Mouse (Mus musculus) C2C12 (cell line): ENCODE measurements around the gene Ercc6. TPM values are rescaled to one million over a fixed set of nuclear protein-coding genes. Genes with fewer than 3 reads are reported as not detected.

ENCODE experiments used
- H3K27me3 ChIP-seq: one replicate; pipeline ENCODE4 v1.6.1; 2011; ENCODE audit not compliant: control insufficient read depth, insufficient read depth, insufficient read length
- H3K36me3 ChIP-seq: one replicate; pipeline ENCODE4 v1.6.1; 2011; ENCODE audit not compliant: control insufficient read depth, insufficient read depth
- H3K4me3 ChIP-seq: one replicate; pipeline ENCODE4 v1.5.1; 2011; ENCODE audit warnings: mild to moderate bottlenecking, control low read depth; ENCODE audit not compliant: poor library complexity, insufficient read depth, severe bottlenecking
- H3K79me2 ChIP-seq: one replicate; pipeline ENCODE4 v1.6.1; 2011; ENCODE audit not compliant: control insufficient read depth, insufficient read depth
- H3K79me3 ChIP-seq: one replicate; pipeline ENCODE4 v1.6.1; 2011; ENCODE audit warnings: low read depth, control low read depth
- H3ac ChIP-seq: one replicate; pipeline ENCODE3; 2011; ENCODE audit warnings: low read depth; ENCODE audit not compliant: control insufficient read depth, insufficient read length
- CEBPB ChIP-seq: IDR thresholded peaks from one replicate; pipeline ENCODE4 v1.6.1; 2011; ENCODE audit warnings: low read depth, mild to moderate bottlenecking, control low read depth, moderate library complexity
- CTCF ChIP-seq: IDR thresholded peaks from one replicate; pipeline ENCODE4 v1.5.1; 2011; ENCODE audit not compliant: control insufficient read depth, insufficient read depth, insufficient read length
- FOSL1 ChIP-seq: IDR thresholded peaks from one replicate; pipeline ENCODE4 v1.8.0; 2011; ENCODE audit warnings: mild to moderate bottlenecking, low read length; ENCODE audit not compliant: poor library complexity, insufficient read depth, severe bottlenecking
- MAX ChIP-seq: IDR thresholded peaks from one replicate; pipeline ENCODE4 v1.6.1; 2011; ENCODE audit warnings: mild to moderate bottlenecking, control low read depth
- MYOD1 ChIP-seq: IDR thresholded peaks from one replicate; pipeline ENCODE4 v1.6.1; 2011; ENCODE audit warnings: low read depth; ENCODE audit not compliant: control insufficient read depth, insufficient read length
- MYOG ChIP-seq: IDR thresholded peaks from one replicate; pipeline ENCODE4 v1.6.1; 2011; ENCODE audit not compliant: control insufficient read depth, insufficient read length; ENCODE audit errors: extremely low read depth
- USF1 ChIP-seq: IDR thresholded peaks from one replicate; pipeline ENCODE4 v1.6.1; 2011; ENCODE audit warnings: low read depth, mild to moderate bottlenecking, control low read depth, moderate library complexity
- polyA plus RNA-seq: library from polyadenylated mRNA; unstranded; fragments of >200 nt; fragmentation: generic; extraction: Trizol; gene quantifications from one replicate; pipeline ENCODE4 v1.2.1, GENCODE M21; 2012; ENCODE audit warnings: missing spikeins

Ercc6 gene
- polyA plus RNA-seq, 1 experiment: 3.0 TPM

DNA sequence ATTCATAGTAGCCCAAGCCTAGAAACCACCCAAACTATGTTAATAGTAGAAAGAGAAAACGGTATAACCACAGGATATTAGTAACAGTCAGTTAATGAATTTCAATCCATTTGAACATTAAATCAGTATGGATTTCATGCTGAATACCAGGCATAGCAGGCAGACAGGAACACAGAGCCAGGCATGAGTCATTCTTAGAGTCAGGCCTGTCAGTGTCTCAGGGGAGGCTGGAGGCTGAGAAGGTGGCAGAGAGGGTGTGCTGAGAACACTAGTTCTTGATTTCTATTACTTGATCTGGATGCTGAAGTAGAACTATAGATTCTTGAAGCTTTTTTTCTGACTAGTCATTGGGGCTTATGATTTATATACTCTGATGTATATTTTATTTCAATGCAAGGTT, 10.8 kb downstream of the Ercc6 start:
- TF ChIP-seq MAX (no peak), MYOD1 (peak; percentile 51), FOSL1 (peak; percentile 38), MYOG (no peak)
- no peaks in the 10 kb centered on the region for H3K27me3 ChIP-seq
- H3K79me2 ChIP-seq: peaks cover 69% of the 10 kb centered on the region
- H3K4me3 ChIP-seq: no peak overlapping the region
- no peak overlapping the region for H3ac ChIP-seq
- H3K36me3 ChIP-seq: peaks cover 56% of the 10 kb centered on the region
- H3K79me3 ChIP-seq: peaks cover 29% of the 10 kb centered on the region

- Histone ChIP-seq H3ac (no peak overlapping the region), H3K36me3 (peaks cover 41% of the 10 kb centered on the region), H3K27me3 (no peaks in the 10 kb centered on the region), H3K79me3 (peaks cover 29% of the 10 kb centered on the region), H3K4me3 (no peak overlapping the region), H3K79me2 (peaks cover 69% of the 10 kb centered on the region)
- no peak for TF ChIP-seq MYOD1
- no peak for TF ChIP-seq MAX
- TF ChIP-seq CEBPB: no peak
- TF ChIP-seq MYOG: no peak
- TF ChIP-seq USF1: no peak
- no peak for TF ChIP-seq CTCF
These were observed 12.8 kb downstream of the Ercc6 start for GRCm38 (mm10) chr14:32525996-32526705.

DNA sequence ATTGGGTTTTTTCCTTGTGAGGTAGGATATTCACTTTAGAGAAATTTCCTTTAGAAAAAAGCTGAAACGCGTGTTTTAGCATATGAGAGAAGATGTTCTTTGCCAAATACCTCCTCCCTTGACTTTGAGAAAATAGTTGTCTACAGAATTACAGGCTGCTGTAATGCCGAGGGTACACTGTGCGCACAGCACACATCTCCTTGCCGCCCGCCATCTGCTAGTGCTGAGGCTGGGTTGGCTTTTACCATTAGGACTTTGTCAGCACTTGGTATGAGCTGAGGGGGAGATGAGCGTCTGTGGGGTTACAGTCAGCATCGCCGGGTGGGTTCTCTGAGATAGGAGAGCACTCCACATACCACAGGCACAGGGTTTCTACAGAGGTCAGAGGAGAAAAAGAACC, 13.9 kb downstream of the Ercc6 start:
- Histone ChIP-seq H3K79me3 (peaks cover 31% of the 10 kb centered on the region), H3K27me3 (no peaks in the 10 kb centered on the region), H3K4me3 (no peak overlapping the region), H3K79me2 (peaks cover 72% of the 10 kb centered on the region), H3ac (no peak overlapping the region), H3K36me3 (peaks cover 44% of the 10 kb centered on the region)
- TF ChIP-seq MYOG: no peak
- TF ChIP-seq FOSL1: no peak
- TF ChIP-seq USF1: no peak
- no peak for TF ChIP-seq MAX
- TF ChIP-seq MYOD1: no peak
- no peak for TF ChIP-seq CTCF
- no peak for TF ChIP-seq CEBPB

DNA sequence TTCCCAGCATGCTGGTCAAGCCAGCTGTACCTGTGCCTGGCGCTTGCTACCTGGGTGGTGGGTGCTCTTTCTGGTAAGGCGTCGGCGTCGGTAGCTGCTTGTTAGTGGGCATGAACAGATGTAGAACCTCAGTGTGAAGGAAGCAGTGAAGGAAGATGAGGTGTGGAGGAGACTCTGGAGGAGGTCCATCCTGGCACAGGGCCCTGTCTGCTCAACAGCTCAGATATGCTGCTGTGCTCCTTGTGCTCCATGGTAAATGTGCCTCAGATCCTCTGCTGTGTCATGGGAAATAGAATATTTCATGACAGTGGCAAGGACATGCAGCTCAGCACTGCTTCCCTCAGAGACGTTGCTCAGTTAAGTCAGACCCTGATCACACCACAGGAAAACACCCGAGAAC, 15.7 kb downstream of the Ercc6 start:
- no peak overlapping the region for H3K4me3 ChIP-seq
- TF ChIP-seq FOSL1 (no peak), CTCF (no peak), USF1 (no peak), MAX (no peak), CEBPB (no peak), MYOD1 (no peak), MYOG (no peak)

GRCm38 (mm10) chr14:32530896-32531295, 17.6 kb downstream of the Ercc6 start:
- no peak overlapping the region for H3K4me3 ChIP-seq
- H3K36me3 ChIP-seq: peaks cover 62% of the 10 kb centered on the region
- H3ac ChIP-seq: no peak overlapping the region
- H3K27me3 ChIP-seq: no peaks in the 10 kb centered on the region
- TF ChIP-seq MAX: no peak
- no peak for TF ChIP-seq MYOD1
- no peak for TF ChIP-seq USF1
- peak; percentile 61 for TF ChIP-seq CTCF
- no peak for TF ChIP-seq MYOG
- TF ChIP-seq FOSL1: no peak
- no peak for TF ChIP-seq CEBPB
- H3K79me3 ChIP-seq: peaks cover 39% of the 10 kb centered on the region
- H3K79me2 ChIP-seq: peaks cover 92% of the 10 kb centered on the region

More for the DNA sequence above, 15.7 kb downstream of the Ercc6 start:
- Histone ChIP-seq H3K79me3 (peaks cover 45% of the 10 kb centered on the region), H3K27me3 (no peaks in the 10 kb centered on the region), H3K36me3 (peaks cover 59% of the 10 kb centered on the region), H3K79me2 (peaks cover 90% of the 10 kb centered on the region), H3ac (no peak overlapping the region)

DNA sequence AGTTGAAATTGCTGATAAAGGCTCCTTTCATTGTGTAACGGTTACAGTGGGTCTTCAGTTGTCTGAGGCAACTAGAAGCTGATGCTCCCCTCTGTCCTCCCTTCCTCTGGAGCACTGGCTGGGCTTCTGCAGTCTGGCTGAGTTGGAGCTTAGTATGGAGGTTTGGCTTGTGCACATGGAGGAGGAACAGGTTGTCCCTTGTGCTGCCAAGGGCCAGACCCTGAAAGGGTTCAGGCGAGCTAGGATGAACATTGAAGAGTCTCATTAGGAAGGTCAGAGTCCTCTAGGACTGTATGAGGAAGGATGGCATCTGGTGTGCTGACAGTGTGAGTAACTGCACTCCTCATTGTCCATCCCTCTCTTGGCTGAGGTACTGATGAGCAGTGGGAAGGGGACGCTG, 18.1 kb downstream of the Ercc6 start:
- H3K79me2 ChIP-seq: peaks cover 92% of the 10 kb centered on the region
- no peak overlapping the region for H3K4me3 ChIP-seq
- no peaks in the 10 kb centered on the region for H3K27me3 ChIP-seq
- no peak overlapping the region for H3ac ChIP-seq
- no peak for TF ChIP-seq CTCF
- H3K79me3 ChIP-seq: peaks cover 43% of the 10 kb centered on the region
- H3K36me3 ChIP-seq: peaks cover 63% of the 10 kb centered on the region
